Mouse (Mus musculus): ENCODE measurements around the gene Enox1. TPM values are rescaled to one million over a fixed set of nuclear protein-coding genes. Genes with fewer than 3 reads are reported as not detected.

Enox1 gene
- polyA plus RNA-seq, 1 experiment from 2014 or later = 0.13 TPM

- Histone ChIP-seq H3K27ac (ENCODE audit: low read length) (no peak overlapping the region), H3K27me3 (ENCODE audit: control insufficient read depth, insufficient read depth, low read depth, low read length) (no peaks in the 10 kb centered on the region), H3K4me1 (ENCODE audit: control insufficient read depth, low read depth, low read length) (no peaks in the 10 kb centered on the region), H3K4me3 (ENCODE audit: low read depth, low read length) (no peak overlapping the region), H3K9ac (ENCODE audit: low read depth, low read length) (no peak overlapping the region), H3K36me3 (ENCODE audit: control insufficient read depth, insufficient read depth) (no peaks in the 10 kb centered on the region), H3K9me3 (replicated peaks; ENCODE audit: control insufficient read depth, low read length) (no peaks in the 10 kb centered on the region), H3K4me2 (ENCODE audit: low read depth, low read length) (no peak overlapping the region)
- 60% methylated on average over 12 of the region's 12 CpGs for WGBS (ENCODE audit: insufficient replicate concordance)
- no peak for ATAC-seq (ENCODE audit: low read depth)
Measured at GRCm38 (mm10) chr14:77508036-77508435, 351.5 kb downstream of the Enox1 start.

- Histone ChIP-seq H3K4me3 (ENCODE audit: low read depth, low read length) (no peak overlapping the region), H3K9me3 (replicated peaks; ENCODE audit: control insufficient read depth, low read length) (no peaks in the 10 kb centered on the region), H3K36me3 (ENCODE audit: control insufficient read depth, insufficient read depth) (no peaks in the 10 kb centered on the region), H3K9ac (ENCODE audit: low read depth, low read length) (no peak overlapping the region), H3K4me1 (ENCODE audit: control insufficient read depth, low read depth, low read length) (no peaks in the 10 kb centered on the region), H3K27me3 (ENCODE audit: control insufficient read depth, insufficient read depth, low read depth, low read length) (no peaks in the 10 kb centered on the region), H3K4me2 (ENCODE audit: low read depth, low read length) (no peak overlapping the region), H3K27ac (ENCODE audit: low read length) (no peak overlapping the region)
- ATAC-seq (ENCODE audit: low read depth) = no peak
- WGBS (ENCODE audit: insufficient replicate concordance) = 65% methylated on average over 6 of the region's 6 CpGs
Measured at GRCm38 (mm10) chr14:77509042-77509441, 352.5 kb downstream of the Enox1 start.

GRCm38 (mm10) chr14:77509924-77510323 lies 353.4 kb downstream of the Enox1 start:
- H3K27ac ChIP-seq (ENCODE audit: low read length) = no peak overlapping the region
- H3K9me3 ChIP-seq (replicated peaks; ENCODE audit: control insufficient read depth, low read length) = no peaks in the 10 kb centered on the region
- 57% methylated on average over 3 of the region's 3 CpGs for WGBS (ENCODE audit: insufficient replicate concordance)
- no peaks in the 10 kb centered on the region for H3K27me3 ChIP-seq (ENCODE audit: control insufficient read depth, insufficient read depth, low read depth, low read length)
- no peaks in the 10 kb centered on the region for H3K36me3 ChIP-seq (ENCODE audit: control insufficient read depth, insufficient read depth)
- no peak for ATAC-seq (ENCODE audit: low read depth)
- H3K4me3 ChIP-seq (ENCODE audit: low read depth, low read length) = no peak overlapping the region
- no peak overlapping the region for H3K9ac ChIP-seq (ENCODE audit: low read depth, low read length)
- no peak overlapping the region for H3K4me2 ChIP-seq (ENCODE audit: low read depth, low read length)
- H3K4me1 ChIP-seq (ENCODE audit: control insufficient read depth, low read depth, low read length) = no peaks in the 10 kb centered on the region

GRCm38 (mm10) chr14:77511137-77511870 lies 354.7 kb downstream of the Enox1 start:
- no peak overlapping the region for H3K27ac ChIP-seq (ENCODE audit: low read length)
- H3K9ac ChIP-seq (ENCODE audit: low read depth, low read length) = no peak overlapping the region
- ATAC-seq (ENCODE audit: low read depth) = no peak
- H3K27me3 ChIP-seq (ENCODE audit: control insufficient read depth, insufficient read depth, low read depth, low read length) = no peaks in the 10 kb centered on the region
- WGBS (ENCODE audit: insufficient replicate concordance) = 51% methylated on average over 7 of the region's 7 CpGs
- no peaks in the 10 kb centered on the region for H3K9me3 ChIP-seq (replicated peaks; ENCODE audit: control insufficient read depth, low read length)
- H3K4me3 ChIP-seq (ENCODE audit: low read depth, low read length) = no peak overlapping the region
- no peak overlapping the region for H3K4me2 ChIP-seq (ENCODE audit: low read depth, low read length)
- no peaks in the 10 kb centered on the region for H3K4me1 ChIP-seq (ENCODE audit: control insufficient read depth, low read depth, low read length)
- no peaks in the 10 kb centered on the region for H3K36me3 ChIP-seq (ENCODE audit: control insufficient read depth, insufficient read depth)

- Histone ChIP-seq H3K27ac (ENCODE audit: low read length) (no peak overlapping the region), H3K36me3 (ENCODE audit: control insufficient read depth, insufficient read depth) (no peaks in the 10 kb centered on the region), H3K9me3 (replicated peaks; ENCODE audit: control insufficient read depth, low read length) (no peaks in the 10 kb centered on the region), H3K9ac (ENCODE audit: low read depth, low read length) (no peak overlapping the region), H3K4me3 (ENCODE audit: low read depth, low read length) (no peak overlapping the region), H3K4me2 (ENCODE audit: low read depth, low read length) (no peak overlapping the region), H3K4me1 (ENCODE audit: control insufficient read depth, low read depth, low read length) (no peaks in the 10 kb centered on the region), H3K27me3 (ENCODE audit: control insufficient read depth, insufficient read depth, low read depth, low read length) (no peaks in the 10 kb centered on the region)
- WGBS (ENCODE audit: insufficient replicate concordance) = 62% methylated on average over 4 of the region's 4 CpGs
- no peak for ATAC-seq (ENCODE audit: low read depth)
Measured at GRCm38 (mm10) chr14:77518017-77518416, 361.5 kb downstream of the Enox1 start.

GRCm38 (mm10) chr14:77518941-77519695 lies 362.6 kb downstream of the Enox1 start:
- H3K27me3 ChIP-seq (ENCODE audit: control insufficient read depth, insufficient read depth, low read depth, low read length) = no peaks in the 10 kb centered on the region
- 20% methylated on average over 7 of the region's 7 CpGs for WGBS (ENCODE audit: insufficient replicate concordance)

GRCm38 (mm10) chr14:77519701-77520100 lies 363.1 kb downstream of the Enox1 start:
- no peaks in the 10 kb centered on the region for H3K9me3 ChIP-seq (replicated peaks; ENCODE audit: control insufficient read depth, low read length)
- no peak overlapping the region for H3K27ac ChIP-seq (ENCODE audit: low read length)
- H3K36me3 ChIP-seq (ENCODE audit: control insufficient read depth, insufficient read depth) = no peaks in the 10 kb centered on the region
- H3K4me3 ChIP-seq (ENCODE audit: low read depth, low read length) = no peak overlapping the region
- H3K4me2 ChIP-seq (ENCODE audit: low read depth, low read length) = no peak overlapping the region
- no peaks in the 10 kb centered on the region for H3K27me3 ChIP-seq (ENCODE audit: control insufficient read depth, insufficient read depth, low read depth, low read length)
- H3K4me1 ChIP-seq (ENCODE audit: control insufficient read depth, low read depth, low read length) = no peaks in the 10 kb centered on the region
- no peak for ATAC-seq (ENCODE audit: low read depth)
- no peak overlapping the region for H3K9ac ChIP-seq (ENCODE audit: low read depth, low read length)
- 38% methylated on average over 1 of the region's 1 CpGs for WGBS (ENCODE audit: insufficient replicate concordance)

More at GRCm38 (mm10) chr14:77518941-77519695, 362.6 kb downstream of the Enox1 start:
- Histone ChIP-seq H3K4me3 (ENCODE audit: low read depth, low read length) (no peak overlapping the region), H3K9me3 (replicated peaks; ENCODE audit: control insufficient read depth, low read length) (no peaks in the 10 kb centered on the region), H3K36me3 (ENCODE audit: control insufficient read depth, insufficient read depth) (no peaks in the 10 kb centered on the region), H3K4me2 (ENCODE audit: low read depth, low read length) (no peak overlapping the region), H3K4me1 (ENCODE audit: control insufficient read depth, low read depth, low read length) (no peaks in the 10 kb centered on the region), H3K27ac (ENCODE audit: low read length) (no peak overlapping the region), H3K9ac (ENCODE audit: low read depth, low read length) (no peak overlapping the region)
- ATAC-seq (ENCODE audit: low read depth) = no peak

GRCm38 (mm10) chr14:77524303-77524702 lies 367.7 kb downstream of the Enox1 start:
- Histone ChIP-seq H3K9me3 (replicated peaks; ENCODE audit: control insufficient read depth, low read length) (no peaks in the 10 kb centered on the region), H3K27ac (ENCODE audit: low read length) (no peak overlapping the region), H3K4me1 (ENCODE audit: control insufficient read depth, low read depth, low read length) (no peaks in the 10 kb centered on the region), H3K9ac (ENCODE audit: low read depth, low read length) (no peak overlapping the region), H3K4me3 (ENCODE audit: low read depth, low read length) (no peak overlapping the region), H3K27me3 (ENCODE audit: control insufficient read depth, insufficient read depth, low read depth, low read length) (no peaks in the 10 kb centered on the region), H3K4me2 (ENCODE audit: low read depth, low read length) (no peak overlapping the region), H3K36me3 (ENCODE audit: control insufficient read depth, insufficient read depth) (no peaks in the 10 kb centered on the region)
- no peak for ATAC-seq (ENCODE audit: low read depth)
- 16% methylated on average over 4 of the region's 4 CpGs for WGBS (ENCODE audit: insufficient replicate concordance)

GRCm38 (mm10) chr14:77526262-77526661 lies 369.7 kb downstream of the Enox1 start:
- WGBS (ENCODE audit: insufficient replicate concordance) = 67% methylated on average over 1 of the region's 1 CpGs
- no peaks in the 10 kb centered on the region for H3K9me3 ChIP-seq (replicated peaks; ENCODE audit: control insufficient read depth, low read length)
- H3K9ac ChIP-seq (ENCODE audit: low read depth, low read length) = no peak overlapping the region
- H3K36me3 ChIP-seq (ENCODE audit: control insufficient read depth, insufficient read depth) = no peaks in the 10 kb centered on the region
- H3K4me1 ChIP-seq (ENCODE audit: control insufficient read depth, low read depth, low read length) = no peaks in the 10 kb centered on the region
- H3K4me3 ChIP-seq (ENCODE audit: low read depth, low read length) = no peak overlapping the region
- no peak overlapping the region for H3K4me2 ChIP-seq (ENCODE audit: low read depth, low read length)
- no peaks in the 10 kb centered on the region for H3K27me3 ChIP-seq (ENCODE audit: control insufficient read depth, insufficient read depth, low read depth, low read length)
- no peak overlapping the region for H3K27ac ChIP-seq (ENCODE audit: low read length)
- ATAC-seq (ENCODE audit: low read depth) = no peak

Data from liver, embryonic 16.5 days (tissue).